Mouse (Mus musculus): ENCODE data around the gene Gm21983. TPM values are rescaled to one million over a fixed set of nuclear protein-coding genes. Genes with fewer than 3 reads are reported as not detected.

Gm21983 gene
- polyA plus RNA-seq, 1 experiment from 2014 or later, result not detected

GRCm38 (mm10) chr7:27133156-27133555, 47.7 kb downstream of the Gm21983 start:
- Histone ChIP-seq H3K27me3 (ENCODE audit: control insufficient read depth, insufficient read depth, low read length) (no peaks in the 10 kb centered on the region), H3K36me3 (ENCODE audit: control insufficient read depth, insufficient read depth, low read length) (no peaks in the 10 kb centered on the region), H3K9me3 (ENCODE audit: control insufficient read depth, low read depth, low read length) (no peaks in the 10 kb centered on the region), H3K27ac (ENCODE audit: low read length) (no peak overlapping the region), H3K4me1 (ENCODE audit: control insufficient read depth, insufficient read depth, low read length) (peaks cover 6% of the 10 kb centered on the region), H3K9ac (replicated peaks; ENCODE audit: low read depth, low read length) (no peak overlapping the region), H3K4me2 (replicated peaks; ENCODE audit: low read depth, low read length) (no peak overlapping the region), H3K4me3 (ENCODE audit: low read depth, low read length) (no peak overlapping the region)
- ATAC-seq (ENCODE audit: insufficient number of reproducible peaks, insufficient read depth, low FRiP score, low read depth), result no peak
- 51% methylated on average over 12 of the region's 12 CpGs for WGBS

- WGBS, result 12% methylated on average over 10 of the region's 10 CpGs
- no peaks in the 10 kb centered on the region for H3K27me3 ChIP-seq (ENCODE audit: control insufficient read depth, insufficient read depth, low read length)
- H3K27ac ChIP-seq (ENCODE audit: low read length), result no peak overlapping the region
- H3K36me3 ChIP-seq (ENCODE audit: control insufficient read depth, insufficient read depth, low read length), result no peaks in the 10 kb centered on the region
- no peaks in the 10 kb centered on the region for H3K9me3 ChIP-seq (ENCODE audit: control insufficient read depth, low read depth, low read length)
- ATAC-seq (ENCODE audit: insufficient number of reproducible peaks, insufficient read depth, low FRiP score, low read depth), result no peak
- no peak overlapping the region for H3K4me3 ChIP-seq (ENCODE audit: low read depth, low read length)
- H3K9ac ChIP-seq (replicated peaks; ENCODE audit: low read depth, low read length), result no peak overlapping the region
- H3K4me2 ChIP-seq (replicated peaks; ENCODE audit: low read depth, low read length), result no peak overlapping the region
- peaks cover 6% of the 10 kb centered on the region for H3K4me1 ChIP-seq (ENCODE audit: control insufficient read depth, insufficient read depth, low read length)
These were observed 48.3 kb downstream of the Gm21983 start for GRCm38 (mm10) chr7:27132588-27132987.

GRCm38 (mm10) chr7:27131387-27131786, 49.5 kb downstream of the Gm21983 start:
- 71% methylated on average over 2 of the region's 2 CpGs for WGBS
- Histone ChIP-seq H3K27me3 (ENCODE audit: control insufficient read depth, insufficient read depth, low read length) (no peaks in the 10 kb centered on the region), H3K4me2 (replicated peaks; ENCODE audit: low read depth, low read length) (no peak overlapping the region), H3K4me1 (ENCODE audit: control insufficient read depth, insufficient read depth, low read length) (peaks cover 6% of the 10 kb centered on the region), H3K9me3 (ENCODE audit: control insufficient read depth, low read depth, low read length) (no peaks in the 10 kb centered on the region), H3K27ac (ENCODE audit: low read length) (no peak overlapping the region), H3K4me3 (ENCODE audit: low read depth, low read length) (no peak overlapping the region), H3K9ac (replicated peaks; ENCODE audit: low read depth, low read length) (no peak overlapping the region), H3K36me3 (ENCODE audit: control insufficient read depth, insufficient read depth, low read length) (no peaks in the 10 kb centered on the region)
- no peak for ATAC-seq (ENCODE audit: insufficient number of reproducible peaks, insufficient read depth, low FRiP score, low read depth)

- WGBS, result 89% methylated on average over 22 of the region's 22 CpGs
- Histone ChIP-seq H3K9me3 (ENCODE audit: control insufficient read depth, low read depth, low read length) (no peaks in the 10 kb centered on the region), H3K27me3 (ENCODE audit: control insufficient read depth, insufficient read depth, low read length) (no peaks in the 10 kb centered on the region), H3K4me1 (ENCODE audit: control insufficient read depth, insufficient read depth, low read length) (peaks cover 6% of the 10 kb centered on the region), H3K9ac (replicated peaks; ENCODE audit: low read depth, low read length) (no peak overlapping the region), H3K27ac (ENCODE audit: low read length) (no peak overlapping the region), H3K4me3 (ENCODE audit: low read depth, low read length) (no peak overlapping the region), H3K4me2 (replicated peaks; ENCODE audit: low read depth, low read length) (no peak overlapping the region), H3K36me3 (ENCODE audit: control insufficient read depth, insufficient read depth, low read length) (no peaks in the 10 kb centered on the region)
- ATAC-seq (ENCODE audit: insufficient number of reproducible peaks, insufficient read depth, low FRiP score, low read depth), result no peak
These were observed 50.1 kb downstream of the Gm21983 start for GRCm38 (mm10) chr7:27130521-27131370.

- H3K4me3 ChIP-seq (ENCODE audit: low read depth, low read length), result no peak overlapping the region
- H3K36me3 ChIP-seq (ENCODE audit: control insufficient read depth, insufficient read depth, low read length), result no peaks in the 10 kb centered on the region
- peaks cover 6% of the 10 kb centered on the region for H3K4me1 ChIP-seq (ENCODE audit: control insufficient read depth, insufficient read depth, low read length)
- 86% methylated on average over 12 of the region's 12 CpGs for WGBS
- H3K4me2 ChIP-seq (replicated peaks; ENCODE audit: low read depth, low read length), result no peak overlapping the region
- no peak for ATAC-seq (ENCODE audit: insufficient number of reproducible peaks, insufficient read depth, low FRiP score, low read depth)
- no peak overlapping the region for H3K27ac ChIP-seq (ENCODE audit: low read length)
- no peaks in the 10 kb centered on the region for H3K27me3 ChIP-seq (ENCODE audit: control insufficient read depth, insufficient read depth, low read length)
- H3K9ac ChIP-seq (replicated peaks; ENCODE audit: low read depth, low read length), result no peak overlapping the region
- H3K9me3 ChIP-seq (ENCODE audit: control insufficient read depth, low read depth, low read length), result no peaks in the 10 kb centered on the region
These were observed 51.1 kb downstream of the Gm21983 start for GRCm38 (mm10) chr7:27129811-27130210.

GRCm38 (mm10) chr7:27128946-27129345, 51.9 kb downstream of the Gm21983 start:
- WGBS, result 58% methylated on average over 13 of the region's 13 CpGs
- no peak overlapping the region for H3K27ac ChIP-seq (ENCODE audit: low read length)
- no peaks in the 10 kb centered on the region for H3K36me3 ChIP-seq (ENCODE audit: control insufficient read depth, insufficient read depth, low read length)

GRCm38 (mm10) chr7:27128162-27128561, 52.7 kb downstream of the Gm21983 start:
- Histone ChIP-seq H3K27ac (ENCODE audit: low read length) (no peak overlapping the region), H3K36me3 (ENCODE audit: control insufficient read depth, insufficient read depth, low read length) (no peaks in the 10 kb centered on the region)
- ATAC-seq (ENCODE audit: insufficient number of reproducible peaks, insufficient read depth, low FRiP score, low read depth), result peak; percentile 54; the same call in 1 of the 2 replicates

More at GRCm38 (mm10) chr7:27128946-27129345, 51.9 kb downstream of the Gm21983 start:
- no peaks in the 10 kb centered on the region for H3K27me3 ChIP-seq (ENCODE audit: control insufficient read depth, insufficient read depth, low read length)
- peaks cover 6% of the 10 kb centered on the region for H3K4me1 ChIP-seq (ENCODE audit: control insufficient read depth, insufficient read depth, low read length)
- no peak overlapping the region for H3K9ac ChIP-seq (replicated peaks; ENCODE audit: low read depth, low read length)
- no peak for ATAC-seq (ENCODE audit: insufficient number of reproducible peaks, insufficient read depth, low FRiP score, low read depth)
- no peaks in the 10 kb centered on the region for H3K9me3 ChIP-seq (ENCODE audit: control insufficient read depth, low read depth, low read length)
- no peak overlapping the region for H3K4me2 ChIP-seq (replicated peaks; ENCODE audit: low read depth, low read length)
- no peak overlapping the region for H3K4me3 ChIP-seq (ENCODE audit: low read depth, low read length)

GRCm38 (mm10) chr7:27124969-27125368, 55.9 kb downstream of the Gm21983 start:
- Histone ChIP-seq H3K4me1 (ENCODE audit: control insufficient read depth, insufficient read depth, low read length) (no peaks in the 10 kb centered on the region), H3K4me2 (replicated peaks; ENCODE audit: low read depth, low read length) (no peak overlapping the region), H3K9me3 (ENCODE audit: control insufficient read depth, low read depth, low read length) (no peaks in the 10 kb centered on the region), H3K27me3 (ENCODE audit: control insufficient read depth, insufficient read depth, low read length) (no peaks in the 10 kb centered on the region), H3K27ac (ENCODE audit: low read length) (no peak overlapping the region), H3K36me3 (ENCODE audit: control insufficient read depth, insufficient read depth, low read length) (no peaks in the 10 kb centered on the region), H3K9ac (replicated peaks; ENCODE audit: low read depth, low read length) (no peak overlapping the region), H3K4me3 (ENCODE audit: low read depth, low read length) (no peak overlapping the region)
- no peak for ATAC-seq (ENCODE audit: insufficient number of reproducible peaks, insufficient read depth, low FRiP score, low read depth)
- 83% methylated on average over 4 of the region's 4 CpGs for WGBS

More at GRCm38 (mm10) chr7:27128162-27128561, 52.7 kb downstream of the Gm21983 start:
- no peaks in the 10 kb centered on the region for H3K9me3 ChIP-seq (ENCODE audit: control insufficient read depth, low read depth, low read length)
- no peak overlapping the region for H3K4me3 ChIP-seq (ENCODE audit: low read depth, low read length)
- no peak overlapping the region for H3K9ac ChIP-seq (replicated peaks; ENCODE audit: low read depth, low read length)
- H3K4me2 ChIP-seq (replicated peaks; ENCODE audit: low read depth, low read length), result no peak overlapping the region
- H3K27me3 ChIP-seq (ENCODE audit: control insufficient read depth, insufficient read depth, low read length), result no peaks in the 10 kb centered on the region
- WGBS, result 45% methylated on average over 3 of the region's 3 CpGs
- H3K4me1 ChIP-seq (ENCODE audit: control insufficient read depth, insufficient read depth, low read length), result peaks cover 5% of the 10 kb centered on the region
